Mouse (Mus musculus): ENCODE measurements at regions not wholly inside any gene's neighbourhood (a gene's known extent, or its start where the extent isn't known, plus 50 kb on each side); places are given as distances from the start of the nearest gene placed in this dataset.

DNA sequence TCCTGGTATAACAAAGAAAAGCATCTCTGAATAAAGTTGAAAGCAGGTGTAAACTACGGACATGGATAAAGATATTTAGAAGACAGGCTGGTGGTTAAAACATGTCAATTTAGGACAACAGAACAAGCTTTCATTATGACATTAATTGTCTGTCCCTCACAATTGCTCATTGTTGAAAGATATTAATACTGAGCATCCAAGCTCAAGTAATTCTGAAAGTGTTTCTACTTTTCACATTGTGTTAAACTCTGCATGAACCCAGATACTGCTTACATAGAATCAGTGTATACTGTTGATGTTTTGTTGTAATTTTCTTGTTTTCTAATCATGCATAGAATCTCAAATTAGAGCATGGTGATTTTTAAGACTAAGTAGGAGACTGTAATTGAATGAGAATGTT, 614.7 kb upstream of the Lingo2 start:
- TF ChIP-seq CTCF (IDR thresholded peaks at IDR 0.05; ENCODE audit: extremely low read depth, insufficient read depth, low read length): no peak
- no peak for TF ChIP-seq POLR2A (IDR thresholded peaks at IDR 0.05; ENCODE audit: extremely low read depth, insufficient read depth, low read length)
- Histone ChIP-seq H3K4me3 (ENCODE audit: insufficient read depth, low read length) (no peak overlapping the region), H3K27ac (ENCODE audit: insufficient read depth, low read length) (no peak overlapping the region), H3K4me1 (ENCODE audit: control insufficient read depth, insufficient read depth, low read length) (no peaks in the 10 kb centered on the region)

- H3K27ac ChIP-seq (ENCODE audit: insufficient read depth, low read length): no peak overlapping the region
- no peaks in the 10 kb centered on the region for H3K4me1 ChIP-seq (ENCODE audit: control insufficient read depth, insufficient read depth, low read length)
- TF ChIP-seq POLR2A (IDR thresholded peaks at IDR 0.05; ENCODE audit: extremely low read depth, insufficient read depth, low read length): no peak
- TF ChIP-seq CTCF (IDR thresholded peaks at IDR 0.05; ENCODE audit: extremely low read depth, insufficient read depth, low read length): peak; percentile 24; the same call in 1 of the 2 replicates
- no peak overlapping the region for H3K4me3 ChIP-seq (ENCODE audit: insufficient read depth, low read length)
Observed at GRCm38 (mm10) chr4:37560209-37560608, 608.7 kb upstream of the Lingo2 start.

GRCm38 (mm10) chr4:37546001-37546400, 594.5 kb upstream of the Lingo2 start:
- H3K4me1 ChIP-seq (ENCODE audit: control insufficient read depth, insufficient read depth, low read length): no peaks in the 10 kb centered on the region
- H3K4me3 ChIP-seq (ENCODE audit: insufficient read depth, low read length): no peak overlapping the region
- TF ChIP-seq POLR2A (IDR thresholded peaks at IDR 0.05; ENCODE audit: extremely low read depth, insufficient read depth, low read length) (no peak), CTCF (IDR thresholded peaks at IDR 0.05; ENCODE audit: extremely low read depth, insufficient read depth, low read length) (no peak)
- H3K27ac ChIP-seq (ENCODE audit: insufficient read depth, low read length): no peak overlapping the region

DNA sequence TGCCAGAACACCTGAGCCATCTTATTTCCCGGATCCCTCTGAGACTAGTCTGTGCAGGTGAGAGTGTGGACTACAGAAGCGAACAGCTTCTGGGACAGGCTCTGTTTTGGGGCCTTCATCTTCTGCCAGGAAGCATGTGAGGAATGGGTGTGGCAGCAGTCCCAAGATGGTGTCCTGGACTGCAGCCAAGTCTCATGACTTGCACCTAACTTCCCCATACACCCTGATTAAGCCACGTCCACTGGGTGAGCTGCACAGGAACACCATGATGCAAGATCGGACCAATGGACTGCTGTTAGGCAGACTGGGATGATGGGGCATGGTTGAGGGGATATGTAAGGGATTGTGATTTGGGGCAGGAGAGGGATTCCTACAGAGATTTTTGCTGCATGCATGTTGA, 556.2 kb upstream of the Lingo2 start:
- TF ChIP-seq POLR2A (IDR thresholded peaks at IDR 0.05; ENCODE audit: extremely low read depth, insufficient read depth, low read length) (no peak), CTCF (IDR thresholded peaks at IDR 0.05; ENCODE audit: extremely low read depth, insufficient read depth, low read length) (no peak)
- H3K27ac ChIP-seq (ENCODE audit: insufficient read depth, low read length): no peak overlapping the region
- no peaks in the 10 kb centered on the region for H3K4me1 ChIP-seq (ENCODE audit: control insufficient read depth, insufficient read depth, low read length)
- H3K4me3 ChIP-seq (ENCODE audit: insufficient read depth, low read length): no peak overlapping the region

All from cortical plate, adult 2 months (tissue).